Mouse (Mus musculus) inflammation-experienced regulatory T-cells, adult 6 months (primary cell): ENCODE data around the gene Naglu. TPM values are rescaled to one million over a fixed set of nuclear protein-coding genes. Genes with fewer than 3 reads are reported as not detected.

Source experiments
- ATAC-seq: one replicate; pipeline ENCODE4 v1.8.0; 2017
- polyA plus RNA-seq, 3 experiments: library from polyadenylated mRNA; unstranded; fragments of 100-300 nt; shearing (Covaris generic); gene quantifications; one replicate each; pipeline ENCODE4 v1.2.1; 2017

The Naglu gene
- polyA plus RNA-seq, 3 experiments from 2014 or later, result 4.4 to 7.3 (median 5.7) TPM

GRCm38 (mm10) chr11:101057860-101058259 is 12.0 kb upstream of the Naglu start:
- peak; percentile 66 for ATAC-seq

- ATAC-seq, result no peak
These were observed 11.1 kb upstream of the Naglu start for GRCm38 (mm10) chr11:101058726-101059125.

GRCm38 (mm10) chr11:101059473-101059872 is 10.3 kb upstream of the Naglu start:
- ATAC-seq, result no peak

- peak; percentile 26 for ATAC-seq
These were observed 9.7 kb upstream of the Naglu start for GRCm38 (mm10) chr11:101060126-101060525.

- ATAC-seq, result no peak
These were observed 8.8 kb upstream of the Naglu start for GRCm38 (mm10) chr11:101061049-101061448.

- ATAC-seq, result no peak
These were observed 7.5 kb upstream of the Naglu start for GRCm38 (mm10) chr11:101062165-101062884.

GRCm38 (mm10) chr11:101062971-101063675 is 6.7 kb upstream of the Naglu start:
- ATAC-seq, result no peak

- peak; percentile 42 for ATAC-seq
These were observed 6.0 kb upstream of the Naglu start for GRCm38 (mm10) chr11:101063676-101064327.

- no peak for ATAC-seq
These were observed 5.3 kb upstream of the Naglu start for GRCm38 (mm10) chr11:101064462-101064861.

- no peak for ATAC-seq
These were observed 4.8 kb upstream of the Naglu start for GRCm38 (mm10) chr11:101065002-101065401.

GRCm38 (mm10) chr11:101066549-101067412 is 3.0 kb upstream of the Naglu start:
- peak; percentile 38 for ATAC-seq

- peak; percentile 47 for ATAC-seq
These were observed 346 bp downstream of the Naglu start for GRCm38 (mm10) chr11:101070189-101070527.

- no peak for ATAC-seq
These were observed 1.2 kb downstream of the Naglu start for GRCm38 (mm10) chr11:101070987-101071386.

GRCm38 (mm10) chr11:101071810-101072428 is 2.1 kb downstream of the Naglu start:
- no peak for ATAC-seq

- no peak for ATAC-seq
These were observed 8.3 kb downstream of the Naglu start, which contains the start of gene Hsd17b1 for GRCm38 (mm10) chr11:101078121-101078520. Gene Hsd17b1 (plus strand): TSS chr11:101078411.

GRCm38 (mm10) chr11:101079746-101080145 is 9.9 kb downstream of the Naglu start:
- no peak for ATAC-seq

GRCm38 (mm10) chr11:101080421-101080820 is 10.6 kb downstream of the Naglu start:
- ATAC-seq, result no peak

- no peak for ATAC-seq
These were observed 11.8 kb downstream of the Naglu start for GRCm38 (mm10) chr11:101081659-101082058.

- peak; percentile 85 for ATAC-seq
These were observed 12.6 kb downstream of the Naglu start, which contains the start of gene Coasy for GRCm38 (mm10) chr11:101082208-101083082. Gene Coasy (plus strand): TSS chr11:101082565.

GRCm38 (mm10) chr11:101083083-101083697 is 13.4 kb downstream of the Naglu start:
- ATAC-seq, result no peak
